Mouse (Mus musculus): ENCODE results near the gene Arhgap21. TPM values are rescaled to one million over a fixed set of nuclear protein-coding genes. Genes with fewer than 3 reads are reported as not detected.

Gene Arhgap21
- 62.4 and 102 TPM in 2 replicates for total RNA-seq (2017)

DNA sequence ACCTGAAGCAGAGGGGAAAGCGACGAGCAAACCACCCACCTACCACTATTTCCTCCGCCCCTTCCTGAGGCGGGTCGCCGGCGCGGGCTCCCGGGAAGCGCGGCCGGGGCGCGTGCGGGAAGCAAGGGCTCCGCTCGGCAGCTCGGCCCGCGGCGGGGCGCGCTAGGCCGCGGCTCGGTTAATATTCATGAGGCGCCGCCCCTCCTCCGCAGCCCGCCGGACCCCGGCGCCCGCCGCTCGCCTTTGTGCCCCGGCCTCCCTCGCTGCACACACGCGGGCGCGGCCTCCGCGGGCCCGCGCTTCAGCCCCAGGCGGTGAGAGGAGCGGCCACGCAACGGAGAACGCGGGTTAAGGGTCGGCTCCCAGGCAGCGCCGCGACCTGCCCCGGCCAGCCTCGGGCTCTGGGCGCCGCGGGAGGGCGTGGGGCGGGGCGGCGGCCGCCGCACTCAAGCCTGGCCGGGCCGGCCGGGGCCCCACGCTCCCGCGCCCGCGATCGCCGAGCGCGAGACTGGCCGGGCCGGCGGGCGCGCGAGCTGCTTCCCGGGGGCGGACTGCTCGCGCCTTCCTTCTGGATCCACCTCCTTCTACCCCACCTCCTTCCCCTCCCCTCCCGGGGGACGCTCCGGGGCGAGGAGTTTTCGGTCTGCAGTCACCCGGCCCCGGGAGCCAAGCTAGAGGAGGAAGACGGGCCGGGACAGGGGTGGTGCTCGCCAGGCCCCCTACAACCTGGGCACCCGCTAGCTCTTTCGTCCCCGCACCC is at the start of gene Arhgap21:
Gene Arhgap21 (minus strand): TSS at position 441 of the 760 bp plus-strand sequence.
- ATAC-seq (replicated peaks; ENCODE audit: low read depth, poor library complexity, severe bottlenecking): peak; percentile 20; the same call in 1 of the 2 replicates

DNA sequence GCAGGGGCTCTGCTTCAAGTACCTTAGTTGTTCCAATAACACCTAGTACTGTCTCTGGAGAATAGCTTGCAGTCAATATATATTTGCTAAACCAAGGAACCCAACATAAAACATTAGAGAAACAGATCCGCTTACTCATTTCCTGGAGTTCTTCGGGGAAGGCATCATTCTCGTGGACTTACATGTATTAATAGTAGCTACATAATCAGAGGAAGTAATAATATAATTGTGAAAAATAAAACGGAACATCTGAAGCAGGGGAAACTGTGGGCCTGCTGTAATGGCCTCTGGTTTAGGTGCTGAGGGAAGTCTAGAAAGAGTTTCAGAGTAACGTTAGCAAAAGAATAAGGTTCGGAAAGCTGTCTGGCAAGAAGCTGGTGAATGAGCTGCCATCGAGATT is 47.9 kb upstream of the Arhgap21 start:
- no peak for ATAC-seq (replicated peaks; ENCODE audit: low read depth, poor library complexity, severe bottlenecking)

DNA sequence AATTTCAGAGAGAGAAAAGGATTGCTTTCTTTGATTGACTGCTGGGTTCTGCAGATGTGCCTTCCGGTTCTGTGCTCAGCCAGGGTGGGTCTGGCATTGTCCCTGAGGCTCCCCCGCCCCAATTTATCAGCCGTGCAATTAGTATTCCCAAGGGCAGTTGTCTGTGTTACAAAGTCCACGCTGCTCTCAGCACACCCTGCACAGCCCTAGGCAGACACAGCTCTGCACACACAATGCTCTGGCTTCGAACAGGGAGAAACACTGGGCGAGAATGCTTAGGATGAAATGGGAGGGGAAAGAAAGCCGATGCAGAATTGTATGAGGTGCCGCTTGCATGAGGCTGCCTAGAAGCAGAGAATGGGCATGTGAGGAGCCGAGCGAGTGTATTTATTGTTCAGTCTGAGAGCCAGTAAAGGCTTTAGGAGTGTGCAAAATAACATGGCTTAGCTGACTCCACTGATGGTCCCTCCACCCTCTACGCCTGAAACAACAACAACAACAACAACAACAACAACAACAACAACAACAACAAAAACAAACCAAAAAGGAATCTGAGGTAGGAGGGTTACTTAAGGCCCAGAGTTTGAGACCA is 42.2 kb upstream of the Arhgap21 start:
- ATAC-seq (replicated peaks; ENCODE audit: low read depth, poor library complexity, severe bottlenecking): no peak

- no peak for ATAC-seq (replicated peaks; ENCODE audit: low read depth, poor library complexity, severe bottlenecking)
These were observed 41.5 kb upstream of the Arhgap21 start for GRCm38 (mm10) chr2:21010219-21010618.

DNA sequence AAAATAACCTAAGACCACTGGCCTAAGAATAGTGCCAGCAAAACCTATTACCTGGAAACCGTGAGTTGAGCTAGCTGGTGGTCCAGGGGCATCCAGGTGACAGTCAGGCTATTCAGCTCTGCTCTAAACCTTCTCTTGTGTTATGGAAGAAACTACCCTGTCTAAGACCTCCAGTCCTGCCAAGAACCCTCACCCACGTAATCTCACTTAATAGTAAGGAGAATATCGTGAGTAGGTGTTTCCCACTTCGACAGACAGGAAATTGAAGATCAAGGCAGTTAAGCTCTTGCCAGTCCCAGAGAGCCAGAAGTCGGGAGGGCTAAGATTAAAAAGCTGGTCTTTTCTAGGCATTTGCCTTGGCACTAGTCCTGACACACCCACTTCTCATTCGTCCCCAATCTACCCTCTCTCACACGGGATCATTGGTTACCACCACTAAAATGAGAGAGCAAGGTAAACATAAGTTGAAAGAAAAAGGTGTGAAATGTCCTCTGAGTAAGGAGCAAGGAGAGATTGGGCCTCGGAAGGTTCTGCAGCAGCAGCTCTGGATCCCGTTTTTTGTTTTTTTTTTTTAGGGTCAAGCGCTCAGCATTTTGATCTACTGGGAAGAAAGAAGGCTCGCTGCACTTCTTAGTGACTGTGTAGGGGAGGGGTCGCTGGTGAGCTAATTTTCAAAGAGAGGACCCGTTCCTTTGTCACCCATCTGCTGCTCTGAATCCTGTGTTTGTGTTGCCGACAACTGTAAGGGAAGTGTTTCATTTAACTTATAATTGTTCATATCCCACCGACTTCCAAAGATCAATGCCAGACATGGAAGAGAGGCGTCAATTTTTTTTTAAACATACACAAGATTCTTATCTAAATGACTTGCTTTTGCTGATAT is 40.8 kb upstream of the Arhgap21 start:
- no peak for ATAC-seq (replicated peaks; ENCODE audit: low read depth, poor library complexity, severe bottlenecking)

DNA sequence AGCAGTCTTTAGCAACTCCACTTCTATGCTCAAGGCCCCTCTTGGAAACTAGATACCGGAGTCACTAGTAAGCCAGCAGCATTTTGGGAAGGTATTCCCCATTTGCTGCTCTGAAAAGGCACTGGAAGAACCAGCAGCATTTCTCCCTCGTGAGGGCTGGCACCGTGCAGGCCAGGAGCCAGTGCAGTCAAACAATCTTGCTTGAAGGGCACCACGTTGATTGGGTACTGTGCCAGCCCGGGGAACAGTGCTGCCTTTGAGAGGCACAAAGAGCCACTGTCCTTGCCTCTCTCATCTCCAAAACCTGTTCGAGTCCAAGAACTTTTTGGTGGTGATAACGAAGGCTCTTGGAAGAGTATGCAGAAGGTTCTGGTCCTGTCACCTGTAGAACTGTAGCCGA is 33.9 kb upstream of the Arhgap21 start:
- no peak for ATAC-seq (replicated peaks; ENCODE audit: low read depth, poor library complexity, severe bottlenecking)

GRCm38 (mm10) chr2:21001156-21001555 is 32.5 kb upstream of the Arhgap21 start:
- no peak for ATAC-seq (replicated peaks; ENCODE audit: low read depth, poor library complexity, severe bottlenecking)

DNA sequence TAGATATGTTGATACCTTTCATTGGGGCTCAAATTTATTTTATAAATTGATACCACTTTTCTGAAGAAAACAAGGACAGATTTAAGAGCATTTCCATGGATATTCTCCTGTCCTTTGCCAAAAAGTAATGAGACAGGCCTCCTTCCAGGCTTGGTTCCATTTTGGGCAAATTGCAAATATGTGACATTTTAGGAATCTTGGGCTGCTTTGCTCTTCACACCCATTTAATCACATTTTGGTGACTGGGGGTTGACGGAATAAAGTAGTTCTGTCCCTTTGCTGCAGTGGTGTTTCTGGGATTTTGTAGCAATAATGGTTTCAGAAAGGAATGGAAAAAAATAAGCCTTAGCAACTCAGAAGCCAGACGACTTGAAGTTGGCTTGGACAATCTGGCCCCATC is 26.9 kb upstream of the Arhgap21 start:
- ATAC-seq (replicated peaks; ENCODE audit: low read depth, poor library complexity, severe bottlenecking): no peak

- no peak for ATAC-seq (replicated peaks; ENCODE audit: low read depth, poor library complexity, severe bottlenecking)
These were observed 22.8 kb upstream of the Arhgap21 start for GRCm38 (mm10) chr2:20991508-20991907.

GRCm38 (mm10) chr2:20990907-20991306 is 22.2 kb upstream of the Arhgap21 start:
- ATAC-seq (replicated peaks; ENCODE audit: low read depth, poor library complexity, severe bottlenecking): no peak

GRCm38 (mm10) chr2:20990056-20990455 is 21.4 kb upstream of the Arhgap21 start:
- no peak for ATAC-seq (replicated peaks; ENCODE audit: low read depth, poor library complexity, severe bottlenecking)

- no peak for ATAC-seq (replicated peaks; ENCODE audit: low read depth, poor library complexity, severe bottlenecking)
These were observed 19.1 kb upstream of the Arhgap21 start for GRCm38 (mm10) chr2:20987822-20988221.

DNA sequence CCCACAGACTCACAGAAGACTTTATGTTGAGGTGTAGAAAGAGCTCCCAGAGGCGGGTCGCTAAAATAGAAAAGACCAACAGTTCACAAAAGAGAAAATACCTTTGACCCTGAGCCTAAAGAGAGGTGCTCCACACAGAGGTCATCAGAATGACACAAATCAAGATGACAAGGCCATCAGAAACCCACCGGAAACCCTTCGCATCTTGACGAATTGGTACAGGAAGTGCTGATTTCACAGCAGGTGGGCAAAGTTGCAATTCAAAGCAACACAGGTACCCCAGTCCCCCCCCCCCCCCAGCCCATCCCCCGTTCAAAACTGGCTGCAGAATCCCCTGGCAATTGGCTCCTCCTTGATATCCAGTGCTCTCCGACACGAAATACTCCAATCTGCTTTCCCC is 10.0 kb upstream of the Arhgap21 start:
- no peak for ATAC-seq (replicated peaks; ENCODE audit: low read depth, poor library complexity, severe bottlenecking)

DNA sequence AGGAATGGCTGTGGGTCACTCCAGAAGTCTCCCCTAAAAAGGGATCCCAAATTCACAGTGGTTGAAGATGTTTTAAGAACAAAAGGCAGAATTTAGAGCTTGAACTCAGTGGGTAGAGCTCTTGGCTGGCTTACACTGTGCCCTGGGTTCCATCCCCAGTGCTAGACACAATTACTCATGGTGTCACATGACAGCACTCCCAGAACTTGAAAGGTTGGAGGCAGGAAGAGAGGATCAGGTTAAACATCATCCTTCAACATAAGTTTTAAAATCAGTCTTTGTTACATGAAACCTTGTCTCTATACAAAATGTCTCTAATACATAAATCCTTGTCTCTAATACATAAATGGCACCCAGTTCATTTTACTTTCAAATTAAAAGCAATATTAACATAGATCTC is 8.4 kb upstream of the Arhgap21 start:
- ATAC-seq (replicated peaks; ENCODE audit: low read depth, poor library complexity, severe bottlenecking): no peak

- ATAC-seq (replicated peaks; ENCODE audit: low read depth, poor library complexity, severe bottlenecking): no peak
These were observed 4.8 kb upstream of the Arhgap21 start for GRCm38 (mm10) chr2:20973513-20973912.

DNA sequence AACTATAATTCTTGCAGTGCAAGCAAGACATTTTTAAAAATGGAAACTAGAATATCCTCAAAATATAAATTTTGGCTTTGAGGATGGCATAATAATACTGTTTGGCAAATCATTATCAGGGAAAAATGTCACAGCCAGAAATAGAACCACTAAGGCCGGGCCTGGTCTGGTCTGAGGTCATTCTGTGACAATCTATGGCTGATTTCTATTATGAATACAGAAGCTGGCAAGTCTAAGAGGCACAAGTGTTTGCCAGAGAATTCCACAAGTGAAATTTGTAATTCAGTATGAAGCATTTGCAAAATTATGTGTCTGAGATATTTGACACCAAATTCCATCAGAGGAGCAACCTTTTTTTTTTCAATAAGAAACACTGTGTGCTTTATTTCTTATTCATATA is 3.5 kb upstream of the Arhgap21 start:
- no peak for ATAC-seq (replicated peaks; ENCODE audit: low read depth, poor library complexity, severe bottlenecking)

- ATAC-seq (replicated peaks; ENCODE audit: low read depth, poor library complexity, severe bottlenecking): no peak
These were observed 2.9 kb upstream of the Arhgap21 start for GRCm38 (mm10) chr2:20971628-20972027.

GRCm38 (mm10) chr2:20969201-20970200 is 820 bp upstream of the Arhgap21 start:
- ATAC-seq (replicated peaks; ENCODE audit: low read depth, poor library complexity, severe bottlenecking): peak; percentile 87

DNA sequence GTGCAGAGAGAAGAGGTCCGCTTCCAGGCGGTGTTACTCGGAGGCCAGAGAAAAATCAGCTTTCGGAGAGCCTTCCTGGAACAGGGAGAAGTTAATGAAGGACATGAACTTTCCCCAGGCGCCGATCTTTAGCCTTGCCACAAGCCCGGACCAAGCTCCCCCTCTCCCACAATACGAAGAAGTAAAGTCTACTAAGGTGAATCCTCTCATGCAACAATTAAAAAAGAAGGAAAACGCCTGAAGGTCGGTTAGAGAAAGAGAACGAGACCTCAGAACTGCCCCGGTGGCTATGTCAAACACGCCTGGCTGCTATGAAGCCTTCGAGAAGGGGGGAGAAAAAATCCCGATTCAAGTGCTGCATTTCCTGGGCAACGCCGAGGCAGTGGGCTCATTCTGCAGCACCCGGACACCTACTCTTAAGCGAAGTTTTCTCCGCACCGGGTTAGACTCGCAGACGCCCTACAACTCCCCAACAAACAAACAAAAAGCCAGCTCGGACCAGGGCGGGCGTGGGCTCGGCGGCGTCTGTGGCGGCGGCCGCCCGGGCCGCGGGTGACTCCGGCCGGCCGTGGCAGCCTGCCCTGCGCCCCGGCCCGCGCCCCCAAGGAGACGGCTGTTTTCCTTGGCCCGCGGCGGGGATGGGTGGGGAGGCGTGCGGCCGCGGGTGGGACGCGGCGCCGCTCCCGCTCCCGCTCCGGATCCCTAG is 882 bp downstream of the Arhgap21 start:
- no peak for ATAC-seq (replicated peaks; ENCODE audit: low read depth, poor library complexity, severe bottlenecking)

Measured in common myeloid progenitor, adult 5-6 weeks (primary cell).